Mouse (Mus musculus) neural tube, embryonic 12.5 days (tissue): ENCODE measurements around the gene Mink1. TPM values are rescaled to one million over a fixed set of nuclear protein-coding genes. Genes with fewer than 3 reads are reported as not detected.
A peak's percentile ranks its signal among the peaks of the same experiment; 100 is the strongest.

Source experiments
- ATAC-seq: fragments of 200-750 bp; cut with Nextera tagmentation; 2 replicates; pipeline ENCODE4 v1.8.0; 2017; ENCODE audit warnings: low read depth, mild to moderate bottlenecking, moderate TSS enrichment, moderate library complexity; ENCODE audit not compliant: low FRiP score
- H3K27ac ChIP-seq: fragments of 300-500 bp; sonication (generic); 2 replicates; pipeline ENCODE4 v1.5.1; 2016
- H3K27me3 ChIP-seq: fragments of 300-500 bp; sonication (generic); replicated peaks from 2 replicates; pipeline ENCODE4 v1.6.1; 2016; ENCODE audit warnings: mild to moderate bottlenecking
- H3K36me3 ChIP-seq: fragments of 300-500 bp; sonication (generic); 2 replicates; pipeline ENCODE4 v1.6.1; 2016; ENCODE audit warnings: mild to moderate bottlenecking
- H3K4me1 ChIP-seq: fragments of 300-500 bp; sonication (generic); 2 replicates; pipeline ENCODE4 v1.6.1; 2016
- H3K4me2 ChIP-seq: fragments of 300-500 bp; sonication (generic); replicated peaks from 2 replicates; pipeline ENCODE4 v1.6.1; 2016; ENCODE audit warnings: mild to moderate bottlenecking
- H3K4me3 ChIP-seq: fragments of 300-500 bp; sonication (generic); 2 replicates; pipeline ENCODE4 v1.5.1; 2016
- H3K9ac ChIP-seq: fragments of 300-500 bp; sonication (generic); 2 replicates; pipeline ENCODE4 v1.6.1; 2016; ENCODE audit warnings: mild to moderate bottlenecking
- H3K9me3 ChIP-seq: fragments of 300-500 bp; sonication (generic); 2 replicates; pipeline ENCODE4 v1.6.1; 2016; ENCODE audit warnings: mild to moderate bottlenecking
- WGBS: fragments of 180-500 bp; shearing (Covaris S2); methylation state at CpG from one replicate; pipeline ENCODE4 v1.1.7; 2016; 5-methylcytosine and 5-hydroxymethylcytosine counted together
- polyA plus RNA-seq: library from polyadenylated mRNA; unstranded; fragments of >200 nt; fragmentation: Nextera tagmentation; extraction: Ambion mirVana; gene quantifications from 2 replicates; pipeline ENCODE4 v1.2.1, GENCODE M21; 2016

Mink1 gene
- polyA plus RNA-seq, 1 experiment from 2014 or later, result 16.6 TPM

GRCm38 (mm10) chr11:70579710-70580357, 17.2 kb downstream of the Mink1 start:
- WGBS, result 87% methylated on average over 9 of the region's 9 CpGs
- no peaks in the 10 kb centered on the region for H3K9me3 ChIP-seq
- H3K9ac ChIP-seq, result no peak overlapping the region
- peaks cover 25% of the 10 kb centered on the region for H3K4me1 ChIP-seq
- H3K4me3 ChIP-seq, result no peak overlapping the region
- no peak overlapping the region for H3K4me2 ChIP-seq
- H3K27ac ChIP-seq, result no peak overlapping the region
- H3K27me3 ChIP-seq, result no peaks in the 10 kb centered on the region
- H3K36me3 ChIP-seq, result no peaks in the 10 kb centered on the region
- ATAC-seq, result no peak

DNA sequence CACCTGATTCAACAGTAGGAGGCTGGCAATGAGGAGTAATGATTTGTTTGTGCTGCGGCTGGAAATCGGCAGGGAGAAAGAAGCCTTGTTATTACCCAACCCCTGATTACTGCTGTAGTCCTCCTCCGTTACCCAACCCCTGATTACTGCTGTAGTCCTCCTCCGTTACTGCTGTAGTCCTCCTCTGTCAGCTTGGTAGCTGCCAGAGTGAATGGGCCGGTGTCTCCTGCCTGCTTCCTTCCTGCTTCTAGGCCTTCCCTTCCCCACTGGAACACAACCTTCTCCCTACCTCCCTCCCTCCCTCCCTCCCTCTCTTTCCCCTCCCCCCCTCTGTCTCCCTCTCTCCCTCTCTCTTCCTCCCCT, 17.7 kb downstream of the Mink1 start:
- no peak overlapping the region for H3K4me3 ChIP-seq
- 37% methylated on average over 5 of the region's 5 CpGs for WGBS
- no peaks in the 10 kb centered on the region for H3K27me3 ChIP-seq
- H3K4me1 ChIP-seq, result peaks cover 30% of the 10 kb centered on the region
- no peak overlapping the region for H3K27ac ChIP-seq
- H3K4me2 ChIP-seq, result no peak overlapping the region
- no peaks in the 10 kb centered on the region for H3K36me3 ChIP-seq
- no peak for ATAC-seq
- H3K9ac ChIP-seq, result no peak overlapping the region
- no peaks in the 10 kb centered on the region for H3K9me3 ChIP-seq

GRCm38 (mm10) chr11:70580921-70581320, 18.2 kb downstream of the Mink1 start:
- no peak overlapping the region for H3K27ac ChIP-seq
- no peak overlapping the region for H3K4me2 ChIP-seq
- no peak for ATAC-seq
- no peaks in the 10 kb centered on the region for H3K9me3 ChIP-seq
- no peak overlapping the region for H3K4me3 ChIP-seq
- H3K9ac ChIP-seq, result no peak overlapping the region
- H3K36me3 ChIP-seq, result no peaks in the 10 kb centered on the region
- peaks cover 32% of the 10 kb centered on the region for H3K4me1 ChIP-seq
- H3K27me3 ChIP-seq, result no peaks in the 10 kb centered on the region
- 85% methylated on average over 3 of the region's 3 CpGs for whole genome bisulfite sequencing

GRCm38 (mm10) chr11:70582196-70582595, 19.5 kb downstream of the Mink1 start:
- Histone ChIP-seq H3K27ac (no peak overlapping the region), H3K4me1 (peaks cover 32% of the 10 kb centered on the region), H3K27me3 (no peaks in the 10 kb centered on the region), H3K9ac (no peak overlapping the region), H3K4me3 (no peak overlapping the region), H3K9me3 (no peaks in the 10 kb centered on the region), H3K4me2 (no peak overlapping the region), H3K36me3 (no peaks in the 10 kb centered on the region)
- ATAC-seq, result no peak
- WGBS, result 80% methylated on average over 3 of the region's 3 CpGs

DNA sequence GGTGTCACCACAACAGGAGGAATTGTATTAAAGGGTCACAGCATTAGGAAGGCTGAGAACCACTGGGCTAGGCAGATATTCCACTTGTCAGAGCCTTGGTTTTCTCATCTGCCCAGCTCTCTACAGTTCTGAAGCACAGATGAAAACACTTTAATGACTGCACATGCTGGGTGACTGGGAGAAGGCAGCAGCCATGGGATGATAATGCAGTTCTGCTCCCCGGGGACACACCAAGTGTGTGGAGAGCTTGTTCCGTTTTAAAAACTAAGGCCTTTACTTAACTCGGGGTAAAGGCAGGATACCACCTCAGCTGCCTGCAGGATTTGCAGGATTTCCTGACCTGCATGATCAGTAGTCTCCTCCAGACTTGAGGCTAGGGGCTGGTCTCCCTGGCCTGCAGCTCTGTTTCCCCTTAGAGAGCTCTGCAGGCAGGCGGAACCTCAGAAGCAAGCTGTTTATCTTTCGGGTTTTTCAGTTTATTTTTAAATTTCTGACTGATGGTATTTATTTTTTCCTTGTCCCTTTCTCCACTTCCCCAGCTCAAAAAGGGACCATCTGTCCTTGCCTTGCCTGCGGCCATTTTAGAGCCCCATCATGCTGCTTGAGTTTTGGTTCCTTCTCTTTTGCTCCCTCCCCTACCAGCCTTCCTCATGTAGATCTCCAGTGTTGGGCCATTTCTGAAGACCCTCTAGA, 20.5 kb downstream of the Mink1 start:
- 71% methylated on average over 6 of the region's 6 CpGs for WGBS
- Histone ChIP-seq H3K4me3 (no peak overlapping the region), H3K9me3 (no peaks in the 10 kb centered on the region), H3K36me3 (no peaks in the 10 kb centered on the region), H3K4me1 (peaks cover 24% of the 10 kb centered on the region), H3K4me2 (no peak overlapping the region), H3K27ac (no peak overlapping the region), H3K27me3 (no peaks in the 10 kb centered on the region), H3K9ac (no peak overlapping the region)
- no peak for ATAC-seq

- H3K9ac ChIP-seq, result no peak overlapping the region
- no peaks in the 10 kb centered on the region for H3K27me3 ChIP-seq
- H3K4me2 ChIP-seq, result no peak overlapping the region
- H3K9me3 ChIP-seq, result no peaks in the 10 kb centered on the region
- 90% methylated on average over 7 of the region's 7 CpGs for WGBS
- no peak for ATAC-seq
- peaks cover 20% of the 10 kb centered on the region for H3K4me1 ChIP-seq
- H3K36me3 ChIP-seq, result no peaks in the 10 kb centered on the region
- no peak overlapping the region for H3K4me3 ChIP-seq
- no peak overlapping the region for H3K27ac ChIP-seq
Measured at GRCm38 (mm10) chr11:70583775-70584174, 21.1 kb downstream of the Mink1 start.

GRCm38 (mm10) chr11:70585457-70585856, 22.8 kb downstream of the Mink1 start:
- WGBS, result 38% methylated on average over 7 of the region's 7 CpGs
- H3K27ac ChIP-seq, result 0 out of 2 replicates have a peak overlapping the region, but pooled peaks have one; percentile 27

DNA sequence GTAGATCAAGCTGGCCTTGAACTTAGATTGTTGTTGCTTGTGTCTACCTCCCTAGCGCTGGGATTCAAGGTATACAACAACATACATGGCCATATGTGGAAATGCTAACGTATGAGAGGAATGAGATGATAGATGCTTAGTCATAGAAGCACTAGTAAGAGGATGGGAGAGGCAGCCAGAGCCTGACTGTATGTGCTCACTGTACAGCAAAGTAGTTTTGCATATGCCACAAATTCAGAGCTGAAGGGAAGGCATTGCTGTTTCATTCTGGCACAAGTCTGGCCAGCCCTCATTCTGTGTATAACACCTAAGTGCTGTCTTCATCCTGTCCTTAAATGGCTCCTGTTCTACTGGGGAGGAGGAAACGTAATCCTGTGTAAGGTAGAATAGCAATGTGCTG, 23.6 kb downstream of the Mink1 start:
- 87% methylated on average over 3 of the region's 3 CpGs for WGBS
- Histone ChIP-seq H3K4me1 (peaks cover 20% of the 10 kb centered on the region), H3K9me3 (no peaks in the 10 kb centered on the region), H3K36me3 (no peaks in the 10 kb centered on the region), H3K4me2 (no peak overlapping the region), H3K27me3 (no peaks in the 10 kb centered on the region), H3K27ac (no peak overlapping the region), H3K4me3 (no peak overlapping the region), H3K9ac (no peak overlapping the region)
- no peak for ATAC-seq

More at GRCm38 (mm10) chr11:70585457-70585856, 22.8 kb downstream of the Mink1 start:
- no peak overlapping the region for H3K9ac ChIP-seq
- no peaks in the 10 kb centered on the region for H3K27me3 ChIP-seq
- H3K4me3 ChIP-seq, result no peak overlapping the region
- no peaks in the 10 kb centered on the region for H3K36me3 ChIP-seq
- H3K4me1 ChIP-seq, result peaks cover 20% of the 10 kb centered on the region
- 0 out of 2 replicates have a peak overlapping the region, but pooled peaks have one; percentile 5 for H3K4me2 ChIP-seq
- ATAC-seq, result no peak
- H3K9me3 ChIP-seq, result no peaks in the 10 kb centered on the region

DNA sequence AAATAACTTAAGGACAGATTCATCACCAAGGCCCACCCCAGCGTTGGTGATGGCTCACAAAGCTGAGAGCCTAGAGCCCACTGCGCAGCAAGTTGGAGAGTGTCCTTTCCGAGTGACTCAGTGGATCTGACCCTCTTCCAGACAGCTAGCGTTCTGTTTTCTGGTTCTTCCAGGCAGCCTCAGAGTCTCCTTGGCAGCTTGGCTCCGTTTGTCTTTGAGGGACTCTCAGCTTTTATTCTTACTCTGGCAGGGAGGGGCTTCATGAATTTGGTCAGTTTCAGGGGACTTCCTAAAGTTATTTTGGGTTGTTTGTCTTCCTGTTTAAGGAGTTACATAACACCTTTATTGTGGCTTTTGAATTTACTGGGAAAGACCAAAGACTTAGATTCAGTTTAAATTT, 24.3 kb downstream of the Mink1 start:
- 88% methylated on average over 5 of the region's 5 CpGs for WGBS
- H3K9me3 ChIP-seq, result no peaks in the 10 kb centered on the region
- H3K9ac ChIP-seq, result no peak overlapping the region
- H3K27me3 ChIP-seq, result no peaks in the 10 kb centered on the region
- no peak overlapping the region for H3K4me2 ChIP-seq
- H3K4me3 ChIP-seq, result no peak overlapping the region
- ATAC-seq, result no peak
- H3K4me1 ChIP-seq, result peaks cover 19% of the 10 kb centered on the region
- no peak overlapping the region for H3K27ac ChIP-seq
- H3K36me3 ChIP-seq, result no peaks in the 10 kb centered on the region

- Histone ChIP-seq H3K27me3 (no peaks in the 10 kb centered on the region), H3K27ac (no peak overlapping the region), H3K4me2 (no peak overlapping the region), H3K36me3 (no peaks in the 10 kb centered on the region), H3K9ac (no peak overlapping the region), H3K4me3 (no peak overlapping the region), H3K4me1 (peaks cover 9% of the 10 kb centered on the region; the same call in 1 of the 2 replicates), H3K9me3 (no peaks in the 10 kb centered on the region)
- no peak for ATAC-seq
- 88% methylated on average over 1 of the region's 1 CpGs for WGBS
Measured at GRCm38 (mm10) chr11:70591733-70592132, 29.1 kb downstream of the Mink1 start.

- H3K4me1 ChIP-seq, result peaks cover 9% of the 10 kb centered on the region; the same call in 1 of the 2 replicates
- no peak overlapping the region for H3K4me2 ChIP-seq
- H3K4me3 ChIP-seq, result no peak overlapping the region
- H3K9ac ChIP-seq, result no peak overlapping the region
- no peak overlapping the region for H3K27ac ChIP-seq
- WGBS, result 89% methylated on average over 15 of the region's 15 CpGs
- ATAC-seq, result no peak
- H3K36me3 ChIP-seq, result peaks cover 15% of the 10 kb centered on the region
- no peaks in the 10 kb centered on the region for H3K9me3 ChIP-seq
- no peaks in the 10 kb centered on the region for H3K27me3 ChIP-seq
Measured at GRCm38 (mm10) chr11:70594253-70594989, 31.7 kb downstream of the Mink1 start.

DNA sequence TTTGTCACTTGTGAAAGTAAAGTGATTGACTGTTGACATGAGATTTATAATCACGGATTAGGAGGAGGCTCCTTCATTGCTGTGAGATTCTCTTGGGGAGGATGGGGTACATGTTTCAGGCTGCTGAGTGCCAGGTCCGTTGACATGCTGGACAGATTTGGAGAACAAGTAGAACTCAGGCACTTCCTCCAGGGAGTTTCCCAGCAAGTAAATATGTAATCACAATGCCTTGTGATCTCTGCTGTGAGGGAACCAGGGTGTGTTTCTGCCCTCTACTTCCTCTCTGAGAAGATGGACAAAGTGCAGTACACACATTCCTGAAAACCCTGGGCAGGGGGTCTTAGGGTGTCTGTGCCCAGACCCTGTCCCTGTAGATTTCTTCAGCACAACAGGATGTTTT, 33.0 kb downstream of the Mink1 start:
- H3K4me2 ChIP-seq, result no peak overlapping the region

More for the DNA sequence above, 33.0 kb downstream of the Mink1 start:
- 84% methylated on average over 2 of the region's 2 CpGs for WGBS
- Histone ChIP-seq H3K27ac (no peak overlapping the region), H3K4me1 (peaks cover 9% of the 10 kb centered on the region; the same call in 1 of the 2 replicates), H3K9me3 (no peaks in the 10 kb centered on the region), H3K4me3 (no peak overlapping the region), H3K27me3 (no peaks in the 10 kb centered on the region), H3K36me3 (peaks cover 18% of the 10 kb centered on the region), H3K9ac (no peak overlapping the region)
- ATAC-seq, result no peak
